Mouse (Mus musculus): ENCODE measurements at regions not wholly inside any gene's neighbourhood (a gene's known extent, or its start where the extent isn't known, plus 50 kb on each side); places are given as distances from the start of the nearest gene placed in this dataset.

GRCm38 (mm10) chr1:35428126-35428840 lies 578.5 kb downstream of the Plekhb2 start:
- DNase-seq (ENCODE audit: low spot score in 2 of 2): no peak

- no peak for DNase-seq (ENCODE audit: low spot score in 2 of 2)
Observed at GRCm38 (mm10) chr1:35429471-35429870, 579.7 kb downstream of the Plekhb2 start.

GRCm38 (mm10) chr1:35435721-35436120 lies 585.9 kb downstream of the Plekhb2 start:
- DNase-seq (ENCODE audit: low spot score in 2 of 2): no peak

- no peak for DNase-seq (ENCODE audit: low spot score in 2 of 2)
Observed at GRCm38 (mm10) chr1:35447345-35447744, 597.6 kb downstream of the Plekhb2 start.

GRCm38 (mm10) chr1:35452441-35453107 lies 602.8 kb downstream of the Plekhb2 start:
- DNase-seq (ENCODE audit: low spot score in 2 of 2): no peak

GRCm38 (mm10) chr1:35457591-35457990 lies 607.8 kb downstream of the Plekhb2 start:
- no peak for DNase-seq (ENCODE audit: low spot score in 2 of 2)

- no peak for DNase-seq (ENCODE audit: low spot score in 2 of 2)
Observed at GRCm38 (mm10) chr1:35465081-35465480, 603.1 kb upstream of the Hs6st1 start.

GRCm38 (mm10) chr1:35469185-35469753 lies 598.9 kb upstream of the Hs6st1 start:
- DNase-seq (ENCODE audit: low spot score in 2 of 2): no peak

GRCm38 (mm10) chr1:35478262-35478661 lies 589.9 kb upstream of the Hs6st1 start:
- no peak for DNase-seq (ENCODE audit: low spot score in 2 of 2)

- DNase-seq (ENCODE audit: low spot score in 2 of 2): no peak
Observed at GRCm38 (mm10) chr1:35495963-35496362, 572.2 kb upstream of the Hs6st1 start.

GRCm38 (mm10) chr1:35522951-35523350 lies 545.2 kb upstream of the Hs6st1 start:
- DNase-seq (ENCODE audit: low spot score in 2 of 2): no peak

GRCm38 (mm10) chr1:35523790-35524362 lies 544.3 kb upstream of the Hs6st1 start:
- no peak for DNase-seq (ENCODE audit: low spot score in 2 of 2)

GRCm38 (mm10) chr1:35524788-35525187 lies 543.4 kb upstream of the Hs6st1 start:
- no peak for DNase-seq (ENCODE audit: low spot score in 2 of 2)

- no peak for DNase-seq (ENCODE audit: low spot score in 2 of 2)
Observed at GRCm38 (mm10) chr1:35527750-35528476, 540.3 kb upstream of the Hs6st1 start.

- no peak for DNase-seq (ENCODE audit: low spot score in 2 of 2)
Observed at GRCm38 (mm10) chr1:35535470-35535869, 532.7 kb upstream of the Hs6st1 start.

GRCm38 (mm10) chr1:35536276-35536675 lies 531.9 kb upstream of the Hs6st1 start:
- DNase-seq (ENCODE audit: low spot score in 2 of 2): no peak

GRCm38 (mm10) chr1:35548845-35549244 lies 519.4 kb upstream of the Hs6st1 start:
- no peak for DNase-seq (ENCODE audit: low spot score in 2 of 2)

- DNase-seq (ENCODE audit: low spot score in 2 of 2): no peak
Observed at GRCm38 (mm10) chr1:35551503-35551902, 516.7 kb upstream of the Hs6st1 start.

- no peak for DNase-seq (ENCODE audit: low spot score in 2 of 2)
Observed at GRCm38 (mm10) chr1:35562786-35563185, 505.4 kb upstream of the Hs6st1 start.

GRCm38 (mm10) chr1:35575203-35575602 lies 493.0 kb upstream of the Hs6st1 start:
- DNase-seq (ENCODE audit: low spot score in 2 of 2): no peak

GRCm38 (mm10) chr1:35579392-35579791 lies 488.8 kb upstream of the Hs6st1 start:
- no peak for DNase-seq (ENCODE audit: low spot score in 2 of 2)
